Mouse (Mus musculus): ENCODE results near the gene Gm16223. TPM values are rescaled to one million over a fixed set of nuclear protein-coding genes. Genes with fewer than 3 reads are reported as not detected.

Gm16223 gene
- polyA plus RNA-seq (2015; fragmentation: Nextera tagmentation; extraction: Ambion mirVana): not detected in 2 replicates

DNA sequence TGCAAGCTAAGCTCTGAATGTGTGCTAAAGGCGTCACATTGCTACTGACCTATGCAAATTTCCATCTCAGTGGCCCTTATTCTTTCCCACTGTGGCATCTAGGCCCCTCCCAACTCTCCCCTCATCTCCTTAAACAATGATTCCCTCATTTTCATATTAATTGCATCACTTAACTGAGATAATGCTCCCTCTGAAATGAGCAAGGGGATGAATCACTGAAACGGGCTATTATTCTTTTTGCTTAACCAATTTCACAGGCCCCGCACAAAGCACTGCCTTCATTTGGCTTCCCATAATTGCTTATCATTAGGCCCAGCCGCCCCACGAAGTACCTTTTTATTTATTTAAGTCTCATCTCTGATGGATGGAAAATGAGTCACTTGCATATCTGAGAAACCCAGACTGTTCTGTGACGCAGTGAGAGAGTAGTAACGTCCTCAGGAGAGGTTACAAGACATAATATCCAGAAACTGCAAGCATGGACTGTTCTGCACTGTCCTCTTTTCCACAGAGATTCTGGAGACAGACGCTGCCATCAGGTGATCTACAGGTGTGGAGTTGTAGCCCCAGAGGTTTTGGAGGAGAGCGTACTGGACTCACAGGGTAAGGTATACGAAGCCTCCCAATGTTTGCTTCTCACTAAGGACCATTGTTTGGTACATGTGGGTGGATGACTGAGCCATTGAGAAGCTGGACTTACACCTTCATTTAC, at the start of gene Gm16223:
Gene Gm16223 (plus strand): TSS at position 485 of the 712 bp plus-strand sequence.
- TF ChIP-seq EP300 (IDR thresholded peaks at IDR 0.05; ENCODE audit: low read depth) (no peak), CTCF (IDR thresholded peaks at IDR 0.05; ENCODE audit: low read depth) (no peak)
- Histone ChIP-seq H3K4me1 (ENCODE audit: insufficient read depth) (no peaks in the 10 kb centered on the region), H3K36me3 (replicated peaks; ENCODE audit: insufficient read depth, low read length) (no peaks in the 10 kb centered on the region), H3K9me3 (ENCODE audit: low read length) (no peaks in the 10 kb centered on the region), H3K27ac (ENCODE audit: low read depth) (no peak within 1 kb of the TSS), H3K4me2 (ENCODE audit: low read depth, low read length) (no peak within 1 kb of the TSS), H3K9ac (replicated peaks) (no peak within 1 kb of the TSS), H3K4me3 (ENCODE audit: low read depth, low read length) (no peak within 1 kb of the TSS), H3K27me3 (ENCODE audit: insufficient read depth, low read length) (no peaks in the 10 kb centered on the region)
- ATAC-seq (no peak), DNase-seq (no peak)
- WGBS (ENCODE audit: insufficient replicate concordance): 71% methylated on average over 10 of the region's 10 CpGs

- H3K4me1 ChIP-seq (ENCODE audit: insufficient read depth): no peaks in the 10 kb centered on the region
- H3K9ac ChIP-seq (replicated peaks): no peak overlapping the region
- no peak overlapping the region for H3K4me3 ChIP-seq (ENCODE audit: low read depth, low read length)
- TF ChIP-seq EP300 (IDR thresholded peaks at IDR 0.05; ENCODE audit: low read depth): no peak
- H3K27me3 ChIP-seq (ENCODE audit: insufficient read depth, low read length): no peaks in the 10 kb centered on the region
- no peak overlapping the region for H3K27ac ChIP-seq (ENCODE audit: low read depth)
- 64% methylated on average over 3 of the region's 3 CpGs for WGBS (ENCODE audit: insufficient replicate concordance)
- no peak for ATAC-seq
- no peaks in the 10 kb centered on the region for H3K36me3 ChIP-seq (replicated peaks; ENCODE audit: insufficient read depth, low read length)
- H3K4me2 ChIP-seq (ENCODE audit: low read depth, low read length): no peak overlapping the region
- no peaks in the 10 kb centered on the region for H3K9me3 ChIP-seq (ENCODE audit: low read length)
- no peak for DNase-seq
These were observed 45.7 kb upstream of the Gm16223 start for GRCm38 (mm10) chr5:42022029-42022428.

GRCm38 (mm10) chr5:42023521-42023920, 44.2 kb upstream of the Gm16223 start:
- no peaks in the 10 kb centered on the region for H3K36me3 ChIP-seq (replicated peaks; ENCODE audit: insufficient read depth, low read length)
- H3K9ac ChIP-seq (replicated peaks): no peak overlapping the region
- 48% methylated on average over 1 of the region's 1 CpGs for WGBS (ENCODE audit: insufficient replicate concordance)

GRCm38 (mm10) chr5:42036388-42037082, 31.2 kb upstream of the Gm16223 start:
- 56% methylated on average over 15 of the region's 15 CpGs for WGBS (ENCODE audit: insufficient replicate concordance)
- H3K27ac ChIP-seq (ENCODE audit: low read depth): no peak overlapping the region
- no peaks in the 10 kb centered on the region for H3K9me3 ChIP-seq (ENCODE audit: low read length)
- ATAC-seq (no peak), DNase-seq (no peak)
- no peaks in the 10 kb centered on the region for H3K4me1 ChIP-seq (ENCODE audit: insufficient read depth)
- H3K4me3 ChIP-seq (ENCODE audit: low read depth, low read length): no peak overlapping the region
- no peaks in the 10 kb centered on the region for H3K27me3 ChIP-seq (ENCODE audit: insufficient read depth, low read length)
- TF ChIP-seq EP300 (IDR thresholded peaks at IDR 0.05; ENCODE audit: low read depth): no peak
- no peak for TF ChIP-seq CTCF (IDR thresholded peaks at IDR 0.05; ENCODE audit: low read depth)
- H3K36me3 ChIP-seq (replicated peaks; ENCODE audit: insufficient read depth, low read length): no peaks in the 10 kb centered on the region
- no peak overlapping the region for H3K9ac ChIP-seq (replicated peaks)
- no peak overlapping the region for H3K4me2 ChIP-seq (ENCODE audit: low read depth, low read length)

More at GRCm38 (mm10) chr5:42023521-42023920, 44.2 kb upstream of the Gm16223 start:
- Histone ChIP-seq H3K27ac (ENCODE audit: low read depth) (no peak overlapping the region), H3K4me1 (ENCODE audit: insufficient read depth) (no peaks in the 10 kb centered on the region), H3K4me3 (ENCODE audit: low read depth, low read length) (no peak overlapping the region), H3K9me3 (ENCODE audit: low read length) (no peaks in the 10 kb centered on the region), H3K4me2 (ENCODE audit: low read depth, low read length) (no peak overlapping the region), H3K27me3 (ENCODE audit: insufficient read depth, low read length) (no peaks in the 10 kb centered on the region)
- no peak for DNase-seq
- no peak for ATAC-seq
- TF ChIP-seq CTCF (IDR thresholded peaks at IDR 0.05; ENCODE audit: low read depth) (no peak), EP300 (IDR thresholded peaks at IDR 0.05; ENCODE audit: low read depth) (no peak)

DNA sequence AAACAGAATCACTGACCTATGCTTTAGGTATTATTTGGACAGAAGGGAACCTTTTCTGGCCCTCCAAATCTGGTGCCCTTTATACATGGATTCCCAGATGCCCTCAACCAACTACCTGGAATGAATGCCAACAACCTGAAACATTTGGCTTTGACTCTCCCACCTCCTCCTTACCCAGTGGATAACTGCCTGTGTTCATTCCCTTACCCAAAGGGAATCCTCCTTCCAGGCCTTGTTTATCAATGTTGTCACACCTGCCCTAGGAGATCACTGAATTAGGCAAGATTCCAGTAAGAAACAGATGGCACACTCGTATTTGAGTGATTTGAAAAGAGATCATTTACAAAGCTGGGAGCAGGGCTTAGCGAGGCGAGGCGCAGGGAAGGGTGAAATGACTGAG, 13.1 kb upstream of the Gm16223 start:
- no peak for DNase-seq
- no peak overlapping the region for H3K4me2 ChIP-seq (ENCODE audit: low read depth, low read length)
- ATAC-seq: no peak
- H3K36me3 ChIP-seq (replicated peaks; ENCODE audit: insufficient read depth, low read length): no peaks in the 10 kb centered on the region
- H3K4me3 ChIP-seq (ENCODE audit: low read depth, low read length): no peak overlapping the region
- no peaks in the 10 kb centered on the region for H3K9me3 ChIP-seq (ENCODE audit: low read length)
- no peaks in the 10 kb centered on the region for H3K4me1 ChIP-seq (ENCODE audit: insufficient read depth)
- no peak overlapping the region for H3K9ac ChIP-seq (replicated peaks)
- H3K27ac ChIP-seq (ENCODE audit: low read depth): no peak overlapping the region
- H3K27me3 ChIP-seq (ENCODE audit: insufficient read depth, low read length): no peaks in the 10 kb centered on the region
- TF ChIP-seq EP300 (IDR thresholded peaks at IDR 0.05; ENCODE audit: low read depth): no peak
- no peak for TF ChIP-seq CTCF (IDR thresholded peaks at IDR 0.05; ENCODE audit: low read depth)
- WGBS (ENCODE audit: insufficient replicate concordance): 68% methylated on average over 4 of the region's 4 CpGs

GRCm38 (mm10) chr5:42055151-42055550, 12.6 kb upstream of the Gm16223 start:
- H3K27me3 ChIP-seq (ENCODE audit: insufficient read depth, low read length): no peaks in the 10 kb centered on the region
- no peak for ATAC-seq
- WGBS (ENCODE audit: insufficient replicate concordance): 81% methylated on average over 5 of the region's 5 CpGs
- H3K27ac ChIP-seq (ENCODE audit: low read depth): no peak overlapping the region
- H3K9me3 ChIP-seq (ENCODE audit: low read length): no peaks in the 10 kb centered on the region
- H3K4me3 ChIP-seq (ENCODE audit: low read depth, low read length): no peak overlapping the region
- no peaks in the 10 kb centered on the region for H3K4me1 ChIP-seq (ENCODE audit: insufficient read depth)
- no peaks in the 10 kb centered on the region for H3K36me3 ChIP-seq (replicated peaks; ENCODE audit: insufficient read depth, low read length)
- TF ChIP-seq CTCF (IDR thresholded peaks at IDR 0.05; ENCODE audit: low read depth) (no peak), EP300 (IDR thresholded peaks at IDR 0.05; ENCODE audit: low read depth) (no peak)
- DNase-seq: no peak
- no peak overlapping the region for H3K9ac ChIP-seq (replicated peaks)
- H3K4me2 ChIP-seq (ENCODE audit: low read depth, low read length): no peak overlapping the region
